In the genomic region with DNA sequence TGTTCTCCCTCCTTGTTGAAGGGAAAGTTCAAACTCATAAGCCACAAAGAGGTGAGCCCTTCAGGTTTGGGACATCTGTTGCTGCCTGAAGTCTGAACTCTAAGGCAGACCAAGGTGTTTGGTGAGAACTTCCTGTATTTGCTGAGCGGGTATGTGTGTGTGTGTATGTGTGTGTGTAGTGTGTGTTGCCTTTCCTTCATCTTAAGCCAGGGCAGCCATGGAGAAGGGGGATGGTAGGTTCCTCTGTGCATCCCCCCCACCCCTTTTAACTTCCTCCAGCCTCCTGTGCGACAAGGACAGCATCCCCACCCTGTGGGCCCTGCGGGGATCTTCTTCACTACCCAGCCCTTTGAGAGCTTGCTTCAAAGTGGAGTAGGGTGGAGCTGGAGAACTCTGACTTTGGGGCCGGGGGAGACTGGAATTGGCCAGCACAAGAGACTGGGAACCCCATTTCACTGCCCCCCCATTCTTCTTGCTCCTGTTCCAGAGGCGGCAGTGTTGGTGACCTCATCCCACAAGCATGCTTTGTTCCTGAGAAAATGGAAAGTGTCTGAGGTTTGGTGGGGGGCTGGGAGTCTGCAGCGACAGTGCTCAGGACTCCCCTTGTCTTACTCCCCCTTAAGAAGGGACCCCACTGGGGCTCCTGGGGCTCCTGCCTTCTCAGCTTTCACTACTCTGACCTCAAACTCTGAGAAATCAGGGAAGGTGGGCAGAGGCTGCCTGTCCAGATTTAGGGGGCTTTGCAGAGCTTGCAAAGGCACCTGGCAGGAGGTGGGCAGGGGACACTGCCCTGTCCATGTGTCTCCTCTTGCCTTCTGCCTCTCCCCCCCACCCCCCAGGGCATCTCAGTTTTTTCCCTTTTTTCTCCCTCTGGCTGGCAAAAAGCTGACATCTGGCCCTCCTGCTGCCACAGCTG, we compare ENCODE assay signal across 1 mouse cellular context.
TF ChIP-seq lines count a peak whose summit lies in the region.

No protein-coding gene starts in this region.

TF ChIP-seq in CH12.LX, 34 proteins besides CTCF, POLR2A, EP300 and RAD21:
- no peak for TF ChIP-seq ZC3H11A (IDR thresholded peaks at IDR 0.05; ENCODE audit: low read depth, low read length)
- TF ChIP-seq NRF1 (IDR thresholded peaks at IDR 0.05; ENCODE audit: low read depth, low read length), result no peak
- TF ChIP-seq SIN3A (IDR thresholded peaks at IDR 0.05; ENCODE audit: low read length), result peak; percentile 37; the same call in 1 of the 2 replicates
- 0 out of 2 replicates have a peak, but pooled peaks have one; percentile 53 for TF ChIP-seq TCF12 (IDR thresholded peaks at IDR 0.05; ENCODE audit: low read depth, low read length)
- TF ChIP-seq ELF1 (IDR thresholded peaks at IDR 0.05; ENCODE audit: low read depth, low read length), result peak; percentile 64
